Mouse (Mus musculus) liver, embryonic 15.5 days (tissue): ENCODE measurements at regions not wholly inside any gene's neighbourhood (a gene's known extent, or its start where the extent isn't known, plus 50 kb on each side); places are given as distances from the start of the nearest gene placed in this dataset.

Experiments
- ATAC-seq: fragments of 200-750 bp; cut with Nextera tagmentation; 2 replicates; pipeline ENCODE4 v1.8.0; 2017; ENCODE audit warnings: moderate number of reproducible peaks, mild to moderate bottlenecking, moderate library complexity; ENCODE audit not compliant: insufficient read depth
- H3K27ac ChIP-seq: fragments of 300-500 bp; sonication (generic); replicated peaks from 2 replicates; pipeline ENCODE4 v1.5.1; 2015; ENCODE audit warnings: mild to moderate bottlenecking, inconsistent platforms
- H3K27me3 ChIP-seq: fragments of 300-500 bp; sonication (generic); 2 replicates; pipeline ENCODE4 v1.6.1; 2015; ENCODE audit warnings: mild to moderate bottlenecking, inconsistent platforms
- H3K36me3 ChIP-seq: fragments of 300-500 bp; sonication (generic); replicated peaks from 2 replicates; pipeline ENCODE4 v1.6.1; 2015; ENCODE audit warnings: moderate library complexity, mild to moderate bottlenecking, inconsistent platforms
- H3K4me1 ChIP-seq: fragments of 300-500 bp; sonication (generic); replicated peaks from 2 replicates; pipeline ENCODE4 v1.6.1; 2015; ENCODE audit warnings: inconsistent platforms
- H3K4me2 ChIP-seq: fragments of 300-500 bp; sonication (generic); 2 replicates; pipeline ENCODE4 v1.6.1; 2015; ENCODE audit warnings: moderate library complexity, mild to moderate bottlenecking, inconsistent platforms
- H3K4me3 ChIP-seq: fragments of 300-500 bp; sonication (generic); replicated peaks from 2 replicates; pipeline ENCODE4 v1.5.1; 2015; ENCODE audit warnings: mild to moderate bottlenecking, inconsistent platforms
- H3K9ac ChIP-seq: fragments of 300-500 bp; sonication (generic); 2 replicates; pipeline ENCODE4 v1.6.1; 2015; ENCODE audit warnings: moderate library complexity, mild to moderate bottlenecking, inconsistent platforms
- H3K9me3 ChIP-seq: fragments of 300-500 bp; sonication (generic); replicated peaks from 2 replicates; pipeline ENCODE4 v1.6.1; 2016; ENCODE audit warnings: inconsistent platforms
- WGBS: fragments of 180-500 bp; shearing (Covaris S2); methylation state at CpG from one replicate; pipeline ENCODE4 v1.1.7; 2015; ENCODE audit warnings: mixed read lengths; ENCODE audit not compliant: insufficient replicate concordance; 5-methylcytosine and 5-hydroxymethylcytosine counted together

- no peak for ATAC-seq
- Histone ChIP-seq H3K9ac (no peak overlapping the region), H3K36me3 (no peaks in the 10 kb centered on the region), H3K4me2 (no peak overlapping the region), H3K9me3 (no peaks in the 10 kb centered on the region), H3K27ac (no peak overlapping the region), H3K4me1 (no peaks in the 10 kb centered on the region), H3K27me3 (no peaks in the 10 kb centered on the region), H3K4me3 (no peak overlapping the region)
- WGBS: 47% methylated on average over 1 of the region's 1 CpGs
Measured at GRCm38 (mm10) chr19:60119051-60119450, 107.5 kb downstream of the Fam204a start.

DNA sequence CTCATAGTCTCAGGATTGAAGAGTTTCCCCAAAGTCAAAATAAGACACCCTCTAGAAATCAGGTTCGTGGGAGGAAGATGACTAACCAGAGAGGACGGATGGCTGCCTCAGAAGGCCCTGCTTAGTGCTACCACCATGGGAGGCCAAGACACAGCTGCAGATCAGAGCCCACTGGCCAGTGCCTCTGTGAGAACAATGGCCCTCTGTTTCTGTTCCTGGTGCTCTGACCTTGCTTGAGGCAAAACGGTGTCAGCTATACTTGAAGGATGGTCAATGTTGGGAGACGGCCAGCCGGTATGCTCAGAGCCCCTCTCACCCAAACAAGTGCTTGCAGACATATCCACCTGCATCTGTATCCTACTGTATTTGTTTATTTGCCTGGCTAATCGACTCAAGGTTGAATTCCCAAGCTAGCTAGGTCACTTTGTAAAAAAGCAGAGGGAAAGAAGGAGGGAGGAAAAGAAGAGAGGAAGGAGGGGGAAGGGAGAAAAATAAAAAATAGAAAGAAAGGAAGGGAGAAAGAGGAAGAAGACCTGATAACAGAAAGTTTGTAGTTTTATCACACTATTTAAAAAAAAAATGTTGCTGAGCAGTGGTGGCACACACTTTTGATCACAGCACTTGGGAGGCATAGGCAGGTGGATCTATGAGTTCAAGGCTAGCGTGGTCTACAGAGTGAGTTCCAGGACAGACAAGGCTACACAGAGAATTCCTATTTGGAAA lies 112.7 kb downstream of the Fam204a start:
- Histone ChIP-seq H3K4me1 (no peaks in the 10 kb centered on the region), H3K9ac (no peak overlapping the region), H3K4me2 (no peak overlapping the region), H3K27me3 (no peaks in the 10 kb centered on the region), H3K27ac (no peak overlapping the region), H3K9me3 (no peaks in the 10 kb centered on the region), H3K36me3 (no peaks in the 10 kb centered on the region), H3K4me3 (no peak overlapping the region)
- ATAC-seq: no peak
- WGBS: 62% methylated on average over 7 of the region's 7 CpGs

DNA sequence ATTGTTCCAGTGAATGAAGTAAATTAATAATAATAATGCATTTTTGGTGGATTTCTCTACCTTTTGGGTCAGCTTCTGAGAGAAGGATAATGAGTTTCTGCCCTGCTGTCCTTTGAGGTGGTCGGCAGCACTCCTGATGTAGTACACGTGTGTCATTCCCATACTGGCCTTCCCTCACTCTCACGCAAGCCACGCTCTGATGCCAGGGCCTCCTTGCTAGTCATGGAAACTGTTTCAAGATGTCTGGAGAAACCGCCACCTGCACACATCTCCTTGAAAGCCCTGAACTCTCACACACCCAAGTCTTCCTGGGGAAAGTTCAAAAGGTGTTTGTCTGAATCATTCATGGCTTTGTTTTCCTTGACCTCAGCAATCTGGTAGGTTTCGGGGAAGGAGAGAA lies 116.2 kb downstream of the Fam204a start:
- H3K4me1 ChIP-seq: no peaks in the 10 kb centered on the region
- no peak overlapping the region for H3K4me2 ChIP-seq
- no peak overlapping the region for H3K9ac ChIP-seq
- H3K36me3 ChIP-seq: no peaks in the 10 kb centered on the region
- no peaks in the 10 kb centered on the region for H3K27me3 ChIP-seq
- no peak overlapping the region for H3K4me3 ChIP-seq
- no peaks in the 10 kb centered on the region for H3K9me3 ChIP-seq
- H3K27ac ChIP-seq: no peak overlapping the region
- no peak for ATAC-seq
- 74% methylated on average over 6 of the region's 6 CpGs for WGBS

- WGBS: 61% methylated on average over 8 of the region's 8 CpGs
- Histone ChIP-seq H3K4me3 (no peak overlapping the region), H3K27ac (no peak overlapping the region), H3K9ac (no peak overlapping the region), H3K9me3 (no peaks in the 10 kb centered on the region), H3K4me2 (no peak overlapping the region), H3K4me1 (no peaks in the 10 kb centered on the region), H3K27me3 (no peaks in the 10 kb centered on the region), H3K36me3 (no peaks in the 10 kb centered on the region)
- ATAC-seq: no peak
Measured at GRCm38 (mm10) chr19:60109488-60109887, 117.0 kb downstream of the Fam204a start.

DNA sequence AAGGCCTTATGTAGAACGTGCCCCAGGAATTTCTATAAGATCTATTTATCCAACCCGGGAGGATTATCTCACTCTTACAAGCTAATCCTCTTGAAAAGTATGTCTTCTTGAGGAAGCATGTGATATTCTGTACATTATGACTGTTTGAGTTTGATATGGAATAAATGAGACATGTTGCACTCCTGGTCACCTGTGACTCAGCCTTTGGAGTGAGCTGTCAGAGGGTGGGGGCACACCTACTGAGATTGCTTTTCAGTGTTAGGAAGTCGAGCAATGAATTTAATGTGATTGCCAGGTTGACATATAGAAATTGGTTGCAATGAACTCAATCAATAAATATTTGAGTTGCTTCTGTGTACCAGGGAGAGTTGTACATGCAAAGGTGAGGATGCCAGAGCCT lies 128.6 kb downstream of the Fam204a start:
- no peaks in the 10 kb centered on the region for H3K4me1 ChIP-seq
- H3K9me3 ChIP-seq: no peaks in the 10 kb centered on the region
- 57% methylated on average over 3 of the region's 3 CpGs for WGBS
- no peaks in the 10 kb centered on the region for H3K27me3 ChIP-seq
- H3K36me3 ChIP-seq: no peaks in the 10 kb centered on the region
- H3K4me3 ChIP-seq: no peak overlapping the region
- no peak for ATAC-seq
- no peak overlapping the region for H3K4me2 ChIP-seq
- no peak overlapping the region for H3K27ac ChIP-seq
- no peak overlapping the region for H3K9ac ChIP-seq

- H3K4me2 ChIP-seq: no peak overlapping the region
- H3K27me3 ChIP-seq: no peaks in the 10 kb centered on the region
- H3K36me3 ChIP-seq: no peaks in the 10 kb centered on the region
- WGBS: 62% methylated on average over 3 of the region's 3 CpGs
- H3K4me3 ChIP-seq: no peak overlapping the region
- no peaks in the 10 kb centered on the region for H3K9me3 ChIP-seq
- H3K9ac ChIP-seq: no peak overlapping the region
- ATAC-seq: no peak
- H3K4me1 ChIP-seq: no peaks in the 10 kb centered on the region
- no peak overlapping the region for H3K27ac ChIP-seq
Measured at GRCm38 (mm10) chr19:60074986-60075385, 131.5 kb upstream of the Rab11fip2 start.

- WGBS: 14% methylated on average over 1 of the region's 1 CpGs
- H3K27ac ChIP-seq: no peak overlapping the region
- no peaks in the 10 kb centered on the region for H3K36me3 ChIP-seq
- no peak overlapping the region for H3K4me2 ChIP-seq
- no peaks in the 10 kb centered on the region for H3K9me3 ChIP-seq
- no peak for ATAC-seq
- no peaks in the 10 kb centered on the region for H3K4me1 ChIP-seq
- H3K4me3 ChIP-seq: no peak overlapping the region
- no peak overlapping the region for H3K9ac ChIP-seq
- H3K27me3 ChIP-seq: no peaks in the 10 kb centered on the region
Measured at GRCm38 (mm10) chr19:60073328-60073727, 129.9 kb upstream of the Rab11fip2 start.

DNA sequence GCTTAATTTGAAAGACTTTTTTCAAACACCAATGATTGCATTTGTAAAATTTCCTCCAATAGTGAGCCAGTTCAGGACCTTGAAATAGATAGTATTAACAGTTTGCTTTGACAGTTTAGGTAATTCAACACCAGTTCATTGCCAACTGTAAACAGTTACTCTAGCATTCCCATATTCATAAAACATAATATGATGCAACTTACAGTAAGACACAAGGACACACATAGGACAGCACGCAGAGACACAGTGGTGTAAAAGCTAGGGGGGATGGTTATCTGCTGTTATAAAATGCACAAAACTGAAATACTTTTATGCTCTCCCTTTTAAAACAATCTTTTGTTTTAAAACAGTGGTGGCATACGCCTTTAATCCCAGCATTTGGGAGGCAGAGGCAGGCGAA lies 122.7 kb upstream of the Rab11fip2 start:
- Histone ChIP-seq H3K9me3 (no peaks in the 10 kb centered on the region), H3K27ac (no peak overlapping the region), H3K36me3 (no peaks in the 10 kb centered on the region), H3K9ac (no peak overlapping the region), H3K27me3 (no peaks in the 10 kb centered on the region), H3K4me2 (no peak overlapping the region), H3K4me3 (no peak overlapping the region), H3K4me1 (no peaks in the 10 kb centered on the region)
- 63% methylated on average over 3 of the region's 3 CpGs for WGBS
- ATAC-seq: no peak

GRCm38 (mm10) chr19:60055121-60055874 lies 111.8 kb upstream of the Rab11fip2 start:
- WGBS: 66% methylated on average over 4 of the region's 4 CpGs

GRCm38 (mm10) chr19:60051151-60051550 lies 107.7 kb upstream of the Rab11fip2 start:
- Histone ChIP-seq H3K4me1 (no peaks in the 10 kb centered on the region), H3K27me3 (no peaks in the 10 kb centered on the region), H3K27ac (no peak overlapping the region), H3K4me3 (no peak overlapping the region), H3K9ac (no peak overlapping the region), H3K36me3 (no peaks in the 10 kb centered on the region), H3K4me2 (no peak overlapping the region), H3K9me3 (no peaks in the 10 kb centered on the region)
- WGBS: 62% methylated on average over 9 of the region's 9 CpGs
- no peak for ATAC-seq

More at GRCm38 (mm10) chr19:60055121-60055874, 111.8 kb upstream of the Rab11fip2 start:
- Histone ChIP-seq H3K4me1 (no peaks in the 10 kb centered on the region), H3K27ac (no peak overlapping the region), H3K9me3 (no peaks in the 10 kb centered on the region), H3K27me3 (no peaks in the 10 kb centered on the region), H3K4me2 (no peak overlapping the region), H3K36me3 (no peaks in the 10 kb centered on the region), H3K9ac (no peak overlapping the region), H3K4me3 (no peak overlapping the region)
- no peak for ATAC-seq

- H3K9me3 ChIP-seq: no peaks in the 10 kb centered on the region
- no peak overlapping the region for H3K9ac ChIP-seq
- no peak for ATAC-seq
- H3K4me2 ChIP-seq: no peak overlapping the region
- no peaks in the 10 kb centered on the region for H3K4me1 ChIP-seq
- H3K27ac ChIP-seq: no peak overlapping the region
- no peaks in the 10 kb centered on the region for H3K36me3 ChIP-seq
- H3K4me3 ChIP-seq: no peak overlapping the region
- H3K27me3 ChIP-seq: no peaks in the 10 kb centered on the region
Measured at GRCm38 (mm10) chr19:60040721-60041120, 97.3 kb upstream of the Rab11fip2 start.
